Mouse (Mus musculus): Measurements from ENCODE around the gene Cblc. TPM values are rescaled to one million over a fixed set of nuclear protein-coding genes. Genes with fewer than 3 reads are reported as not detected.

The Cblc gene
- polyA plus RNA-seq, 1 experiment from 2014 or later, result not detected

Other genes with a start within 250 kb of the Cblc start
- 42.5 and 46.6 TPM in 2 replicates for gene Ppp1r37, start 233.7 kb downstream of the Cblc start, polyA plus RNA-seq (2015; fragmentation: Nextera tagmentation; extraction: Ambion mirVana)
- gene Zfp296, start 219.5 kb downstream of the Cblc start, polyA plus RNA-seq (2015; fragmentation: Nextera tagmentation; extraction: Ambion mirVana), result 0.19 and 0.47 TPM in 2 replicates
- gene Gemin7, start 219.2 kb downstream of the Cblc start, polyA plus RNA-seq (2015; fragmentation: Nextera tagmentation; extraction: Ambion mirVana), result 152 TPM in 2 replicates
- gene Clasrp, start 192.3 kb downstream of the Cblc start, polyA plus RNA-seq (2015; fragmentation: Nextera tagmentation; extraction: Ambion mirVana), result 56.0 and 60.7 TPM in 2 replicates
- gene Relb, start 167.4 kb downstream of the Cblc start, polyA plus RNA-seq (2015; fragmentation: Nextera tagmentation; extraction: Ambion mirVana), result 7.0 and 7.2 TPM in 2 replicates
- gene Clptm1, start 131.8 kb downstream of the Cblc start, polyA plus RNA-seq (2015; fragmentation: Nextera tagmentation; extraction: Ambion mirVana), result 134 and 143 TPM in 2 replicates
- gene Apoc2, start 118.9 kb downstream of the Cblc start, polyA plus RNA-seq (2015; fragmentation: Nextera tagmentation; extraction: Ambion mirVana), result 0.58 and 1.1 TPM in 2 replicates
- gene Gm44805, start 115.4 kb downstream of the Cblc start, polyA plus RNA-seq (2015; fragmentation: Nextera tagmentation; extraction: Ambion mirVana), result not detected in 2 replicates
- gene Apoc4, start 115.3 kb downstream of the Cblc start, polyA plus RNA-seq (2015; fragmentation: Nextera tagmentation; extraction: Ambion mirVana), result not detected in 2 replicates
- 1.9 and 2.3 TPM in 2 replicates for gene Apoc1, start 104.1 kb downstream of the Cblc start, polyA plus RNA-seq (2015; fragmentation: Nextera tagmentation; extraction: Ambion mirVana)
- gene Apoe, start 97.6 kb downstream of the Cblc start, polyA plus RNA-seq (2015; fragmentation: Nextera tagmentation; extraction: Ambion mirVana), result 624 and 744 TPM in 2 replicates
- 155 and 158 TPM in 2 replicates for gene Tomm40, start 81.4 kb downstream of the Cblc start, polyA plus RNA-seq (2015; fragmentation: Nextera tagmentation; extraction: Ambion mirVana)
- 58.9 and 60.4 TPM in 2 replicates for gene Nectin2, start 46.3 kb downstream of the Cblc start, polyA plus RNA-seq (2015; fragmentation: Nextera tagmentation; extraction: Ambion mirVana)
- 20.0 and 20.7 TPM in 2 replicates for gene Bcam, start 25.8 kb downstream of the Cblc start, polyA plus RNA-seq (2015; fragmentation: Nextera tagmentation; extraction: Ambion mirVana)
- 0.92 and 1.4 TPM in 2 replicates for gene Bcl3, start 26.0 kb upstream of the Cblc start, polyA plus RNA-seq (2015; fragmentation: Nextera tagmentation; extraction: Ambion mirVana)
- gene Gm19345, start 55.2 kb upstream of the Cblc start, polyA plus RNA-seq (2015; fragmentation: Nextera tagmentation; extraction: Ambion mirVana), result 15.7 and 17.1 TPM in 2 replicates
- gene Ceacam16, start 64.5 kb upstream of the Cblc start, polyA plus RNA-seq (2015; fragmentation: Nextera tagmentation; extraction: Ambion mirVana), result 0.92 and 2.0 TPM in 2 replicates
- not detected in 2 replicates for gene Ceacam19, start 91.2 kb upstream of the Cblc start, polyA plus RNA-seq (2015; fragmentation: Nextera tagmentation; extraction: Ambion mirVana)
- gene Pvr, start 124.4 kb upstream of the Cblc start, polyA plus RNA-seq (2015; fragmentation: Nextera tagmentation; extraction: Ambion mirVana), result 9.6 and 10.0 TPM in 2 replicates
- gene Igsf23, start 153.9 kb upstream of the Cblc start, polyA plus RNA-seq (2015; fragmentation: Nextera tagmentation; extraction: Ambion mirVana), result not detected in 2 replicates
- not detected in 2 replicates for gene Ceacam20, start 168.6 kb upstream of the Cblc start, polyA plus RNA-seq (2015; fragmentation: Nextera tagmentation; extraction: Ambion mirVana)
- not detected in 2 replicates for gene Nlrp9b, start 194.7 kb upstream of the Cblc start, polyA plus RNA-seq (2015; fragmentation: Nextera tagmentation; extraction: Ambion mirVana)